Mouse (Mus musculus): ENCODE measurements around the gene Fyb2. TPM values are rescaled to one million over a fixed set of nuclear protein-coding genes. Genes with fewer than 3 reads are reported as not detected.

Fyb2 gene
- polyA plus RNA-seq, 1 experiment from 2014 or later, result 0.41 TPM

- H3K4me2 ChIP-seq (ENCODE audit: low read depth, low read length), result no peak overlapping the region
- H3K4me1 ChIP-seq (ENCODE audit: control insufficient read depth, insufficient read depth, low read length), result peaks cover 7% of the 10 kb centered on the region
- H3K9me3 ChIP-seq (replicated peaks; ENCODE audit: control insufficient read depth, low read length), result 0 out of 2 replicates have a peak, but pooled peaks cover 3% of the 10 kb centered on the region
- no peaks in the 10 kb centered on the region for H3K36me3 ChIP-seq (ENCODE audit: control insufficient read depth, insufficient read depth)
- no peak overlapping the region for H3K9ac ChIP-seq (ENCODE audit: low read length)
- no peak overlapping the region for H3K27ac ChIP-seq (ENCODE audit: low read length)
- no peak overlapping the region for H3K4me3 ChIP-seq (ENCODE audit: low read length)
- WGBS, result 71% methylated on average over 5 of the region's 5 CpGs
- ATAC-seq (replicated peaks; ENCODE audit: extremely low read depth, insufficient read depth, low FRiP score), result no peak
- no peaks in the 10 kb centered on the region for H3K27me3 ChIP-seq (ENCODE audit: control insufficient read depth, insufficient read depth, low read length)
Measured at GRCm38 (mm10) chr4:104893588-104893987, 19.7 kb upstream of the Fyb2 start.

GRCm38 (mm10) chr4:104894004-104894734 is 19.1 kb upstream of the Fyb2 start:
- 0 out of 2 replicates have a peak, but pooled peaks cover 3% of the 10 kb centered on the region for H3K9me3 ChIP-seq (replicated peaks; ENCODE audit: control insufficient read depth, low read length)
- H3K4me2 ChIP-seq (ENCODE audit: low read depth, low read length), result no peak overlapping the region
- no peak overlapping the region for H3K9ac ChIP-seq (ENCODE audit: low read length)
- H3K27me3 ChIP-seq (ENCODE audit: control insufficient read depth, insufficient read depth, low read length), result no peaks in the 10 kb centered on the region
- WGBS, result 47% methylated on average over 13 of the region's 13 CpGs
- H3K36me3 ChIP-seq (ENCODE audit: control insufficient read depth, insufficient read depth), result no peaks in the 10 kb centered on the region
- no peak for ATAC-seq (replicated peaks; ENCODE audit: extremely low read depth, insufficient read depth, low FRiP score)
- H3K4me3 ChIP-seq (ENCODE audit: low read length), result no peak overlapping the region
- H3K27ac ChIP-seq (ENCODE audit: low read length), result no peak overlapping the region
- peaks cover 7% of the 10 kb centered on the region for H3K4me1 ChIP-seq (ENCODE audit: control insufficient read depth, insufficient read depth, low read length)

- no peak for ATAC-seq (replicated peaks; ENCODE audit: extremely low read depth, insufficient read depth, low FRiP score)
- Histone ChIP-seq H3K36me3 (ENCODE audit: control insufficient read depth, insufficient read depth) (no peaks in the 10 kb centered on the region), H3K9me3 (replicated peaks; ENCODE audit: control insufficient read depth, low read length) (no peaks in the 10 kb centered on the region), H3K27ac (ENCODE audit: low read length) (no peak overlapping the region), H3K27me3 (ENCODE audit: control insufficient read depth, insufficient read depth, low read length) (no peaks in the 10 kb centered on the region), H3K4me1 (ENCODE audit: control insufficient read depth, insufficient read depth, low read length) (no peaks in the 10 kb centered on the region), H3K4me2 (ENCODE audit: low read depth, low read length) (no peak overlapping the region), H3K9ac (ENCODE audit: low read length) (no peak overlapping the region), H3K4me3 (ENCODE audit: low read length) (no peak overlapping the region)
- 72% methylated on average over 2 of the region's 2 CpGs for WGBS
Measured at GRCm38 (mm10) chr4:104902836-104903235, 10.4 kb upstream of the Fyb2 start.

GRCm38 (mm10) chr4:104905049-104905448 is 8.2 kb upstream of the Fyb2 start:
- H3K4me3 ChIP-seq (ENCODE audit: low read length), result no peak overlapping the region
- H3K36me3 ChIP-seq (ENCODE audit: control insufficient read depth, insufficient read depth), result no peaks in the 10 kb centered on the region
- no peak overlapping the region for H3K9ac ChIP-seq (ENCODE audit: low read length)
- no peaks in the 10 kb centered on the region for H3K27me3 ChIP-seq (ENCODE audit: control insufficient read depth, insufficient read depth, low read length)
- H3K27ac ChIP-seq (ENCODE audit: low read length), result no peak overlapping the region
- WGBS, result 91% methylated on average over 6 of the region's 6 CpGs
- no peaks in the 10 kb centered on the region for H3K4me1 ChIP-seq (ENCODE audit: control insufficient read depth, insufficient read depth, low read length)
- ATAC-seq (replicated peaks; ENCODE audit: extremely low read depth, insufficient read depth, low FRiP score), result no peak
- no peaks in the 10 kb centered on the region for H3K9me3 ChIP-seq (replicated peaks; ENCODE audit: control insufficient read depth, low read length)
- H3K4me2 ChIP-seq (ENCODE audit: low read depth, low read length), result no peak overlapping the region

- Histone ChIP-seq H3K4me2 (ENCODE audit: low read depth, low read length) (no peak overlapping the region), H3K27ac (ENCODE audit: low read length) (no peak overlapping the region), H3K4me1 (ENCODE audit: control insufficient read depth, insufficient read depth, low read length) (no peaks in the 10 kb centered on the region; the same call in 1 of the 2 replicates), H3K27me3 (ENCODE audit: control insufficient read depth, insufficient read depth, low read length) (no peaks in the 10 kb centered on the region), H3K4me3 (ENCODE audit: low read length) (no peak overlapping the region), H3K9ac (ENCODE audit: low read length) (no peak overlapping the region), H3K36me3 (ENCODE audit: control insufficient read depth, insufficient read depth) (no peaks in the 10 kb centered on the region), H3K9me3 (replicated peaks; ENCODE audit: control insufficient read depth, low read length) (no peaks in the 10 kb centered on the region)
- 0 out of 2 replicates have a peak, but pooled peaks have one; percentile 67 for ATAC-seq (replicated peaks; ENCODE audit: extremely low read depth, insufficient read depth, low FRiP score)
- WGBS, result 27% methylated on average over 7 of the region's 7 CpGs
Measured at GRCm38 (mm10) chr4:104911685-104912084, 1.6 kb upstream of the Fyb2 start.

- no peaks in the 10 kb centered on the region for H3K36me3 ChIP-seq (ENCODE audit: control insufficient read depth, insufficient read depth)
- no peak overlapping the region for H3K4me2 ChIP-seq (ENCODE audit: low read depth, low read length)
- H3K4me3 ChIP-seq (ENCODE audit: low read length), result no peak overlapping the region
- 68% methylated on average over 6 of the region's 6 CpGs for WGBS
- H3K9me3 ChIP-seq (replicated peaks; ENCODE audit: control insufficient read depth, low read length), result no peaks in the 10 kb centered on the region
- no peak overlapping the region for H3K27ac ChIP-seq (ENCODE audit: low read length)
- no peaks in the 10 kb centered on the region for H3K27me3 ChIP-seq (ENCODE audit: control insufficient read depth, insufficient read depth, low read length)
- no peaks in the 10 kb centered on the region; the same call in 1 of the 2 replicates for H3K4me1 ChIP-seq (ENCODE audit: control insufficient read depth, insufficient read depth, low read length)
- no peak for ATAC-seq (replicated peaks; ENCODE audit: extremely low read depth, insufficient read depth, low FRiP score)
- H3K9ac ChIP-seq (ENCODE audit: low read length), result no peak overlapping the region
Measured at GRCm38 (mm10) chr4:104914711-104915247, 1.5 kb downstream of the Fyb2 start.

- H3K27ac ChIP-seq (ENCODE audit: low read length), result no peak overlapping the region
- H3K27me3 ChIP-seq (ENCODE audit: control insufficient read depth, insufficient read depth, low read length), result no peaks in the 10 kb centered on the region
- no peak for ATAC-seq (replicated peaks; ENCODE audit: extremely low read depth, insufficient read depth, low FRiP score)
- no peaks in the 10 kb centered on the region for H3K9me3 ChIP-seq (replicated peaks; ENCODE audit: control insufficient read depth, low read length)
- H3K4me2 ChIP-seq (ENCODE audit: low read depth, low read length), result no peak overlapping the region
- no peak overlapping the region for H3K4me3 ChIP-seq (ENCODE audit: low read length)
- no peaks in the 10 kb centered on the region; the same call in 1 of the 2 replicates for H3K4me1 ChIP-seq (ENCODE audit: control insufficient read depth, insufficient read depth, low read length)
- no peak overlapping the region for H3K9ac ChIP-seq (ENCODE audit: low read length)
- 81% methylated on average over 6 of the region's 6 CpGs for WGBS
- no peaks in the 10 kb centered on the region for H3K36me3 ChIP-seq (ENCODE audit: control insufficient read depth, insufficient read depth)
Measured at GRCm38 (mm10) chr4:104918017-104918416, 4.8 kb downstream of the Fyb2 start.

GRCm38 (mm10) chr4:104925383-104925782 is 12.1 kb downstream of the Fyb2 start:
- no peak for ATAC-seq (replicated peaks; ENCODE audit: extremely low read depth, insufficient read depth, low FRiP score)
- WGBS, result 82% methylated on average over 5 of the region's 5 CpGs
- Histone ChIP-seq H3K9ac (ENCODE audit: low read length) (no peak overlapping the region), H3K27me3 (ENCODE audit: control insufficient read depth, insufficient read depth, low read length) (no peaks in the 10 kb centered on the region), H3K4me3 (ENCODE audit: low read length) (no peak overlapping the region), H3K4me1 (ENCODE audit: control insufficient read depth, insufficient read depth, low read length) (no peaks in the 10 kb centered on the region), H3K4me2 (ENCODE audit: low read depth, low read length) (no peak overlapping the region), H3K9me3 (replicated peaks; ENCODE audit: control insufficient read depth, low read length) (no peaks in the 10 kb centered on the region), H3K36me3 (ENCODE audit: control insufficient read depth, insufficient read depth) (no peaks in the 10 kb centered on the region), H3K27ac (ENCODE audit: low read length) (no peak overlapping the region)

GRCm38 (mm10) chr4:104929165-104929564 is 15.9 kb downstream of the Fyb2 start:
- ATAC-seq (replicated peaks; ENCODE audit: extremely low read depth, insufficient read depth, low FRiP score), result no peak
- WGBS, result 84% methylated on average over 7 of the region's 7 CpGs

More at GRCm38 (mm10) chr4:104929165-104929564, 15.9 kb downstream of the Fyb2 start:
- Histone ChIP-seq H3K36me3 (ENCODE audit: control insufficient read depth, insufficient read depth) (no peaks in the 10 kb centered on the region), H3K27me3 (ENCODE audit: control insufficient read depth, insufficient read depth, low read length) (no peaks in the 10 kb centered on the region), H3K4me2 (ENCODE audit: low read depth, low read length) (no peak overlapping the region), H3K9ac (ENCODE audit: low read length) (no peak overlapping the region), H3K4me3 (ENCODE audit: low read length) (no peak overlapping the region), H3K27ac (ENCODE audit: low read length) (no peak overlapping the region), H3K4me1 (ENCODE audit: control insufficient read depth, insufficient read depth, low read length) (no peaks in the 10 kb centered on the region), H3K9me3 (replicated peaks; ENCODE audit: control insufficient read depth, low read length) (no peaks in the 10 kb centered on the region)

All from heart, embryonic 16.5 days (tissue).